Mouse (Mus musculus): Measurements from ENCODE around the gene Triobp. TPM values are rescaled to one million over a fixed set of nuclear protein-coding genes. Genes with fewer than 3 reads are reported as not detected.

Triobp gene
- polyA plus RNA-seq, 1 experiment from 2014 or later, result 46.5 TPM

GRCm38 (mm10) chr15:78984286-78984778 is 36.8 kb downstream of the Triobp start:
- no peak for DNase-seq
- H3K4me1 ChIP-seq (ENCODE audit: control insufficient read depth, insufficient read depth, low read length), result peaks cover 16% of the 10 kb centered on the region
- no peak overlapping the region for H3K4me3 ChIP-seq (replicated peaks; ENCODE audit: low read depth, low read length)
- no peaks in the 10 kb centered on the region for H3K27me3 ChIP-seq (ENCODE audit: control insufficient read depth, insufficient read depth, low read length)
- WGBS, result 53% methylated on average over 5 of the region's 5 CpGs
- H3K36me3 ChIP-seq (ENCODE audit: control insufficient read depth, insufficient read depth, low read length), result peaks cover 9% of the 10 kb centered on the region; the same call in 1 of the 2 replicates
- H3K4me2 ChIP-seq (ENCODE audit: low read length), result no peak overlapping the region
- H3K27ac ChIP-seq (replicated peaks; ENCODE audit: low read depth, low read length), result no peak overlapping the region
- no peak for ATAC-seq (ENCODE audit: low FRiP score, low TSS enrichment)
- no peaks in the 10 kb centered on the region for H3K9me3 ChIP-seq (ENCODE audit: control insufficient read depth, low read length)
- H3K9ac ChIP-seq (replicated peaks; ENCODE audit: low read length), result no peak overlapping the region

DNA sequence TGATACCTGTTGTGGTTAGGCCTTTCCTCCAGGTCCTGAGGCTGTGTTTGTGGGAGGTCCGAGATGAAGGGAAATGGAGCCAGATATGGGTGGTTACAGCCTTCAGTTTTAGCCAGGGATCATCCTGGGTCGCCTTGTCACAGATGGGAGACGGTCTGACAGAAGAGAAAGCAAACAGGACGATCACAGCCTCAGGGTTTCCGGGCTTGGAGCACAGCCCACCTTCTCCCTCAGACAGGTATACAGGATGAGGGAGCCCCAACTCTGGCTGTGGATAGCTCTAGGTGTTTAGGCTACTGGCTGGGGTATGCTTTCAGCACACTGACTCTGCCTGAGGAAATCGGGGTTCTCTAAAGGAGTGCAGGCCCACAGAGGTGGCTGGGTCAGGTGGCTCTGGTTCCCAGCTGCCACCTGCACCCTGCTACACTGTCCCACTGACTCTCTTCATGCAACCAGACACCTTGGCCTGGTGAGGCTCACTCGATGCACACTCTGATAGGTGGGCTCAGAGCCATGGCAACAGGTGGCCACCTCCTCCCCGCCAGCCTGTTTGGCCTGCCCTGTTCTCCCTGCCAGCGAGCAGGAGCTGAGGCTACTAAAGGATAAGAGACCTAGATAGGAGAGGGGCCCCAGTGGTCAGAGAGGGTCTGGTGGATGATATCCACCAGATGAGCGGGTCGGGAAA is 39.2 kb downstream of the Triobp start:
- H3K9me3 ChIP-seq (ENCODE audit: control insufficient read depth, low read length), result no peaks in the 10 kb centered on the region
- no peak overlapping the region for H3K4me2 ChIP-seq (ENCODE audit: low read length)
- ATAC-seq (ENCODE audit: low FRiP score, low TSS enrichment) (no peak), DNase-seq (no peak)
- no peak overlapping the region for H3K9ac ChIP-seq (replicated peaks; ENCODE audit: low read length)
- no peak overlapping the region for H3K4me3 ChIP-seq (replicated peaks; ENCODE audit: low read depth, low read length)
- 79% methylated on average over 11 of the region's 11 CpGs for WGBS
- H3K36me3 ChIP-seq (ENCODE audit: control insufficient read depth, insufficient read depth, low read length), result peaks cover 30% of the 10 kb centered on the region
- peaks cover 16% of the 10 kb centered on the region for H3K4me1 ChIP-seq (ENCODE audit: control insufficient read depth, insufficient read depth, low read length)
- no peaks in the 10 kb centered on the region for H3K27me3 ChIP-seq (ENCODE audit: control insufficient read depth, insufficient read depth, low read length)
- H3K27ac ChIP-seq (replicated peaks; ENCODE audit: low read depth, low read length), result no peak overlapping the region

DNA sequence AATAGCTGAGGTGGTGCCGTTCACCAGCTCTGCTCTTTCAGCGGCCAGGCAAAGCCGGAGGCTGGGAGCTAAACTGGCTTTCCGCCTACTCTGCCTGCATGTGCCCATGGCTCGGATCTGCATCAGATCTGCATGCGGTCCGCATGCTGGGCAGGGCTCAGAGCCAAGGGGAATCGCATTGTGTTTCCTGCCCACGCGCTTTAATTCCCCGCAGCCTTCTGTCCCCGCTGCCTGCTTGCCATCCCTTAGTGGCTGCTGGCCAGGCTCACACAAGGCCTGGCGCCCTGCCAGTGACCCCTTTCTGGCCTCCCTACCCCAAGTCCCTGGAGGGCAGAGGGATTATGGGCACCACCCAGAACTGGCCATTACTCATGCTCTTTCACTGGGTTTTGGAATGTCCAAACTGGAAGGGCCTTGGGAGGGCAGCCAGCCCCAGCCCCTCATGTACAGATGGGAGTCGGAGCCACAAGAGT is 41.0 kb downstream of the Triobp start:
- Histone ChIP-seq H3K9ac (replicated peaks; ENCODE audit: low read length) (no peak overlapping the region), H3K36me3 (ENCODE audit: control insufficient read depth, insufficient read depth, low read length) (peaks cover 49% of the 10 kb centered on the region), H3K4me1 (ENCODE audit: control insufficient read depth, insufficient read depth, low read length) (peaks cover 3% of the 10 kb centered on the region; the same call in 1 of the 2 replicates), H3K4me2 (ENCODE audit: low read length) (no peak overlapping the region), H3K27ac (replicated peaks; ENCODE audit: low read depth, low read length) (peak overlapping the region; percentile 6; the same call in 1 of the 2 replicates), H3K27me3 (ENCODE audit: control insufficient read depth, insufficient read depth, low read length) (no peaks in the 10 kb centered on the region), H3K9me3 (ENCODE audit: control insufficient read depth, low read length) (no peaks in the 10 kb centered on the region), H3K4me3 (replicated peaks; ENCODE audit: low read depth, low read length) (no peak overlapping the region)
- DNase-seq (peak; percentile 83), ATAC-seq (ENCODE audit: low FRiP score, low TSS enrichment) (peak; percentile 63)
- WGBS, result 46% methylated on average over 14 of the region's 14 CpGs

- H3K4me1 ChIP-seq (ENCODE audit: control insufficient read depth, insufficient read depth, low read length), result no peaks in the 10 kb centered on the region
- DNase-seq (no peak), ATAC-seq (ENCODE audit: low FRiP score, low TSS enrichment) (no peak)
- WGBS, result 92% methylated on average over 14 of the region's 14 CpGs
- peaks cover 58% of the 10 kb centered on the region for H3K36me3 ChIP-seq (ENCODE audit: control insufficient read depth, insufficient read depth, low read length)
- H3K27ac ChIP-seq (replicated peaks; ENCODE audit: low read depth, low read length), result no peak overlapping the region
- H3K4me3 ChIP-seq (replicated peaks; ENCODE audit: low read depth, low read length), result no peak overlapping the region
- H3K4me2 ChIP-seq (ENCODE audit: low read length), result no peak overlapping the region
- H3K27me3 ChIP-seq (ENCODE audit: control insufficient read depth, insufficient read depth, low read length), result no peaks in the 10 kb centered on the region
- no peak overlapping the region for H3K9ac ChIP-seq (replicated peaks; ENCODE audit: low read length)
- no peaks in the 10 kb centered on the region for H3K9me3 ChIP-seq (ENCODE audit: control insufficient read depth, low read length)
These were observed 41.9 kb downstream of the Triobp start for GRCm38 (mm10) chr15:78989152-78990092.

DNA sequence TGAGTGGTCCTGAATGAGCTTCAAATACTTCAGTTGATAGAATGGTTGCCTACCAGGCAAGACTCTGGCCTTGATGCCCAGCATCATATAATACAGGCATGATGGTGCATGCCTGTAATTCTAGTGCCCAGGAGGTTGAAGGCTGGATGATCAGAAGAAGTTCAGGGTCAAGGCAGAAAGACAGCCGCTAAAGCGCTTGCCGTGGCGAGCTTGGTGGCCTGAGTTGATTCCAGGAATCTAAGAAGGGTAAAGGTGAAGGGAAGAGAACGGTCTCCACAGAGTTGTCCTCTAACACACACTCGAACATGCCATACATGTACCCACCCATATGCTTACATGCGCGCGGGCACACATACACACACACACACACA is 42.6 kb downstream of the Triobp start:
- H3K36me3 ChIP-seq (ENCODE audit: control insufficient read depth, insufficient read depth, low read length), result peaks cover 64% of the 10 kb centered on the region
- 98% methylated on average over 9 of the region's 9 CpGs for WGBS
- DNase-seq, result no peak
- H3K9me3 ChIP-seq (ENCODE audit: control insufficient read depth, low read length), result no peaks in the 10 kb centered on the region
- H3K4me1 ChIP-seq (ENCODE audit: control insufficient read depth, insufficient read depth, low read length), result no peaks in the 10 kb centered on the region
- no peak overlapping the region for H3K4me2 ChIP-seq (ENCODE audit: low read length)
- H3K9ac ChIP-seq (replicated peaks; ENCODE audit: low read length), result no peak overlapping the region
- no peak for ATAC-seq (ENCODE audit: low FRiP score, low TSS enrichment)
- no peak overlapping the region for H3K27ac ChIP-seq (replicated peaks; ENCODE audit: low read depth, low read length)
- no peaks in the 10 kb centered on the region for H3K27me3 ChIP-seq (ENCODE audit: control insufficient read depth, insufficient read depth, low read length)
- H3K4me3 ChIP-seq (replicated peaks; ENCODE audit: low read depth, low read length), result no peak overlapping the region

DNA sequence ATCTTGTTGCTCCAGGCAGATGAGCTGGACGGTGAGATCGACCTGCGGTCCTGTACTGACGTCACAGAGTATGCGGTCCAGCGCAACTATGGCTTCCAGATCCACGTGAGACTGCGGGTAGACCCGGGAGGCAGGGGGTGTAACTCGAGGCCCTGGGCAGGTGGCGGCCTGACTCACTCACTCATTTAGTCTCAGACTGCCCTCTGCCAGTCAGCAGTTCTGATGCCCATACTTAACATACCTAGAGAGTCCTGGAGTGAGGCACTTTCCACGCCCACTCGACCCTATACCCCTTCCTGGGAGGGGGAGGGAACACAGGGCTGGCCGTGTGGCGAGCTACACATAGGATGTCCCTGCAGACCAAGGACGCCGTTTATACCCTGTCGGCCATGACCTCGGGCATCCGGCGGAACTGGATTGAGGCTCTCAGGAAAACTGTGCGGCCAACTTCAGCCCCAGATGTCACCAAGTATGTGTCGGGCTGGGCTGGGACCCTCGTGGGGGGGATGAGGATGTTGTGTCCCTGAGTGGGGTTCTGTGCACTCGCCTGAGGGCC is 43.5 kb downstream of the Triobp start:
- H3K4me2 ChIP-seq (ENCODE audit: low read length), result no peak overlapping the region
- peaks cover 70% of the 10 kb centered on the region for H3K36me3 ChIP-seq (ENCODE audit: control insufficient read depth, insufficient read depth, low read length)
- no peak overlapping the region for H3K9ac ChIP-seq (replicated peaks; ENCODE audit: low read length)
- H3K4me3 ChIP-seq (replicated peaks; ENCODE audit: low read depth, low read length), result no peak overlapping the region
- no peak overlapping the region for H3K27ac ChIP-seq (replicated peaks; ENCODE audit: low read depth, low read length)
- 95% methylated on average over 25 of the region's 25 CpGs for WGBS
- H3K9me3 ChIP-seq (ENCODE audit: control insufficient read depth, low read length), result no peaks in the 10 kb centered on the region
- H3K27me3 ChIP-seq (ENCODE audit: control insufficient read depth, insufficient read depth, low read length), result no peaks in the 10 kb centered on the region
- H3K4me1 ChIP-seq (ENCODE audit: control insufficient read depth, insufficient read depth, low read length), result no peaks in the 10 kb centered on the region
- no peak for DNase-seq
- no peak for ATAC-seq (ENCODE audit: low FRiP score, low TSS enrichment)

- DNase-seq (no peak), ATAC-seq (ENCODE audit: low FRiP score, low TSS enrichment) (no peak)
- Histone ChIP-seq H3K27ac (replicated peaks; ENCODE audit: low read depth, low read length) (no peak overlapping the region), H3K4me1 (ENCODE audit: control insufficient read depth, insufficient read depth, low read length) (no peaks in the 10 kb centered on the region), H3K4me3 (replicated peaks; ENCODE audit: low read depth, low read length) (no peak overlapping the region), H3K27me3 (ENCODE audit: control insufficient read depth, insufficient read depth, low read length) (no peaks in the 10 kb centered on the region), H3K9ac (replicated peaks; ENCODE audit: low read length) (no peak overlapping the region), H3K9me3 (ENCODE audit: control insufficient read depth, low read length) (no peaks in the 10 kb centered on the region), H3K4me2 (ENCODE audit: low read length) (no peak overlapping the region), H3K36me3 (ENCODE audit: control insufficient read depth, insufficient read depth, low read length) (peaks cover 70% of the 10 kb centered on the region)
- WGBS, result 90% methylated on average over 7 of the region's 7 CpGs
These were observed 44.7 kb downstream of the Triobp start for GRCm38 (mm10) chr15:78992235-78992634.

DNA sequence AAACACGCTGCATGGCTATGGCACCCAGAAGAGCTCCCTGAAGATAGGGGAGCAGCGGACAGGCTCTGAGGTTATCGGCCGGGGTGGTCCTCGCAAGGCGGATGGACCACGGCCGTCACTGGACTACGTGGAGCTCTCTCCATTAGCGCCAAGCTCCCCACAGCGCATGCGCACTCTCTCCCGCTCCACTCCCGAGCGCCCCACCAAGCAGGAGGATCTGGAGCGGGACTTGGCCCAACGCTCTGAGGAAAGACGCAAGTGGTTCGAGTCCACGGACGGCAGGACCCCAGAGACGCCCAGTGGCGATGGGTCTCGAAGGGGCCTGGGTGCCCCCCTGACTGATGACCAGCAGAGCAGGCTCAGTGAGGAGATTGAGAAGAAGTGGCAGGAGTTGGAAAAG is 45.4 kb downstream of the Triobp start:
- DNase-seq, result no peak
- H3K27me3 ChIP-seq (ENCODE audit: control insufficient read depth, insufficient read depth, low read length), result no peaks in the 10 kb centered on the region
- H3K27ac ChIP-seq (replicated peaks; ENCODE audit: low read depth, low read length), result no peak overlapping the region
- H3K9me3 ChIP-seq (ENCODE audit: control insufficient read depth, low read length), result no peaks in the 10 kb centered on the region
- ATAC-seq (ENCODE audit: low FRiP score, low TSS enrichment), result no peak
- H3K4me3 ChIP-seq (replicated peaks; ENCODE audit: low read depth, low read length), result no peak overlapping the region
- H3K4me2 ChIP-seq (ENCODE audit: low read length), result no peak overlapping the region
- no peak overlapping the region for H3K9ac ChIP-seq (replicated peaks; ENCODE audit: low read length)
- H3K4me1 ChIP-seq (ENCODE audit: control insufficient read depth, insufficient read depth, low read length), result no peaks in the 10 kb centered on the region
- H3K36me3 ChIP-seq (ENCODE audit: control insufficient read depth, insufficient read depth, low read length), result peaks cover 68% of the 10 kb centered on the region
- 97% methylated on average over 24 of the region's 24 CpGs for WGBS

Measured in midbrain, embryonic 14.5 days (tissue).